Mouse (Mus musculus): Measurements from ENCODE around the gene Cldn2. TPM values are rescaled to one million over a fixed set of nuclear protein-coding genes. Genes with fewer than 3 reads are reported as not detected.
"Not testable (repeated sequence)": the region's sequence is repeated elsewhere in the genome, so short reads cannot be mapped to it uniquely, and the experiment has no call there.

Gene Cldn2
- total RNA-seq (2021) = under 1 TPM in 1 of 2 experiments, not detected in 1; 0.17 TPM
- long read RNA-seq, experiment 1 = 0 reads
- long read RNA-seq, experiment 2, partial matches to known transcripts = 1 of 1 reads
- long read RNA-seq, experiment 2, other reads (novel, unspliced or antisense) = 0 of 1 reads

DNA sequence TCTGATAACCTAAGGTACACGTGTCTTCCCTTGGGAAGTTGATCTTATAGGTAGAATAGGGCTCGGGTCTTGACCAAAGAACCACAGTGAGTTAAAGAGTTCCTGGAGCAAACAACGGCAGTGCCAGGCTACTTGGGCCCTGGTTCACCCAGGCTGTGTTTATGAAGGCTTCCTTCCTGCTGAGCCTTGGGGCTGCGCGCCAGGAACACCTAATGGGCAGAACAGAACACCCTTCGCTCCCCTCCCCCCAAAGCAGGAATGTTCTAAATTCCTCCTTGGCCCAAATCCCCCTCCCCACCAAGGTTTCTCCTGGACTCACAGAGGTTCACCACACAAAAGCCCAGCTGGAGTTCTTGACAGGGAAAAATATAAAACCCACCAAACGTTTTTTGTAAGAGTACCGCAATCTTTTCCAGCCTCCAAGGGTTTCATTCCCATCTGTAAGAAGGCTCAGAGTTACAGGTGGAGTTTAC lies at the start of gene Cldn2:
Gene Cldn2, plus strand, starts transcription at position 423 of the 473 bp plus-strand sequence.
- DNase-seq = no peak

DNA sequence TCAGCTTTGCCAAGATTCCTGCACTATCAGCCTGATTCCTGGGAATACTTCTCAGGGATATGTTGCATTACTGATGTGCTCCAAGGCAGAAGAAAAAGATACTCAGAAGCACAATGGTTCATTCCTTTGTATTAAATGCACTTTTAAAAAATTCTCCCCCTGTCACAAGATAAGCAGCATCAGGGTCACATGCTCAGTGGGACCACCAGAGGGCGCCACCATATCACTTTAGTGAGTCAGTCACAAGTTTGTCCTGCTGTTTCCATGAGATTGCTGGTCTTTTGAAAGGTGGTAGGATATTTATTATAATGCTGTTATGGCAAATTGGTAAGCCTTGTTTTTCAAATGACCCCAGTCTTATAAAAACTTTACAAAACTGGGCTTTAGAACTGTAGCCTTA lies 48.8 kb upstream of the Cldn2 start:
- DNase-seq = peak; percentile 53 to 69

DNA sequence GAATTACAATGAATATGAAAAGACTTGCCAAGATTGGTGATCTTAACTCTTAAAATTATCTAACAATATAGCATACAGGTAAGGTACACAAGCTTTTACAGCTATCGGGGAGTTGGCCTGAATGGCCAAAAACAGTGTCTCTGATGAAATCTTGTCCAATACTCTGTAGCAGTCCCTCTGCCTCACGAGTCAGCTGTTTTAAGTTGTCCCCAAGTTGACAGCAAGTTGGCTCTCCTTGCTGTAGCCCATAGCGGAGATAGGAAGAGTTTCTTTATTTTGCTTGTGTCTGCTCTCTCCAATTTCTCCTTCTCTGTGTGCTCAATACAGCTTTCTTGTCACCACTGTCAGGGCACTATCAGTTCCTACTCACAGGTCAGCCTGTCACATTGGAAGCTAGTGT lies 42.0 kb upstream of the Cldn2 start:
- not testable (repeated sequence) for DNase-seq

DNA sequence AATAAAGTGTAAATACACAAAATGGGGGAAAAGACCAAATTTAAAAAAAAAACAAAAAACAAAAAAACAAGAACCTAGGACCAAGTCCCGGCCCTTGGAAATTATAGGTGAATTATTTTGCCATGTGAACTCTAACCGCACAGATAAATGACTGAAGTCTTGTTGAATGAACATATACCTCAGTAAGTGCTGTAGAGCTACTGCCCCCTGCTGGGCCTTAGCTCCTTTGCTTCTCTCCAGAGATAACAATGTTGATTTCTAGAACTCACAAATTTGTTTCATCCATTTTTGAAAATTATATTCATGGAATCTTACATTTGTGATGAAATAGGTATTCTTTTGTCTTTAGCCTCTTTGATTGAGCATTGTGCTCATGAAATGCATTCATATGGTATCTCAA lies 38.1 kb upstream of the Cldn2 start:
- DNase-seq = peak; percentile 20 to 45

DNA sequence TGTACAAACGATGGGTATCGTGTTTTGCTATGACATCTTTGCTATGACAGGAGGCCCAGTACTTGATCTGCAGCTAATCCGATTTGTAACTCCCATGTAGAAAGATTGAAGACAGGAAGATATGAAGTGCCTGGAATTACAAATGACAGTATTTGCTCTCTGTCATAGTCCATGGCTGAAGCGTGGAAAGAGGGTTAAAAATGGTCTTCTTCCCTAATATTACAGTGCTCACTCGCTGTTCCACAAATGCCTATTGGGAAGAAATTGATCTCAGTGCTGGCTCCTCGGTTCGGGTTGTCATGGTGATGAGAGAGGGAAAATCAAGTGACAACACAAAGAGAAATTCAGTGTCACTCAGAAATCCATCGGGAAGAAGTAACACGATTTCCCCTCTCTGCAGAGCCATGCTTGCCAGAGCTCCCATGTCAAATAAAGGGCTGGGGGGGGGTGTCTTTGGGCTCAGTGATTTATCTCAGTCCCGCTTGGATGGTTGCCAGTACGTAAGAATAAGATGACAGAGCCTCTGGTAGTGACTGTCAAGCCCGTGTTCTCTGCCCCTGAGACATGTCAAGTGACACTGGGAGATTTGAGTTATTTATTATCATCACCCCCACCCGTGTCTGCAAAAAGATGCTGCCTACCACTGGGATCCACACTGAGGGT lies 30.5 kb upstream of the Cldn2 start:
- no peak for DNase-seq

DNA sequence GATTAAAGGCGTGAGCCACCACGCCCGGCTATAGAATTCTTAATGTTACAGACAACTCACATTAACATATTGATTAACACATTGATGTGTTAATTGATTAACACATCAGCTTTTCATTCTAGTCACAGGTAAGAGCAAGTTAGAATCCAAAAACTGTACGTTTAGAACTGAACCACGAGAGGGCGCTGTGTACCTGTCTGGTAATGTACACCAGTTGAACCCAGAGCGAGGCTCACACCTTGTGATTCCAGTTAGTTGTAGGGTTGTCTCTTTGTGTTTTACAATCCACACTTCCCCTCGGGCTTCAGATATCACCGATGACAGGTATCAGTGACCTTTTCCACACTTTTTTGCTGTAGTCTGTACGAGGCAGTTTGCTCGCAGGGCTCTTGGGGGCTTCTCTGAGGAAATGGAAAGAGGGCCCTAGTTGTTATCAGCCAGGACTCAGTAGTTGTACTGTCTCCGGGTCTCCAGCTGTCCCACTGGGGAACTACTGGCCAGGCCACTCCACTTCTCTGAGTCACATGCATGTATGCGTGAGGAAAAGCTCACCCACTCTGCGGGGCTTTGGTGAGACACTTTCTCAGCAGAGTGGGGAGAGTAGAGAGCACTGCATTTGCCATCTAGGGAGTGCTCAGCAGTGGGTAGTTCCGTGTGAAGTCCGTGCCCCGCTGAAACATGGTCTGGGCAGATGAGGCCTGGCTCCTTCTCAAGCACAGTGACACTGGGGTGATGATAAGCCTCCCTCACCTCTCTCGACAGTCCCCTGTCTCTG lies 26.1 kb upstream of the Cldn2 start:
- peak; percentile 59 to 61 for DNase-seq

DNA sequence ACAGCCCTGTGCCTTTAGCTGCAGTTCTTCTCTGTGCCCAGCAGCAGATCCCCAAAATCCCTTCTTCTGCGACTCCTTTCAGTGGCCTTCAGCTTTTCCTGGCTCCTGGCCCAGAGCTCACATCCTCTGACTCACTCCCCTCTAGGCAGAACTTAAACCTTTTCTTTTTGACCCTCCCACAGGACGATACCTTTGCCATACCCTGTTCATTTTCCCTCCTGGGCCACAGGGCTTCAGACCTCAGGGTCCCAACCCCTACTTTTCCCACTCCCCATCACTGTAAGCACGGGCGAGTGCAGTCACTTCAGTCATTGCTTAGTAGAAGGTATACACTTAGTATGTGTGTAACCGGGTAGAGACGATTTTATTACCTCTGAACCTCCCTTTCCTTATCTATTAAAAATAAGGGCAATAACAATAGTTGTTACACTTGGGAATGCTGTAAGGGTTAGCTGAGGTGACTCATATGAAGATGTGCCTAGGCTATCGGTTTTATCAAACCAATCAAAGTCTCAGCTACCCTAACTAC lies 25.5 kb upstream of the Cldn2 start:
- DNase-seq = peak; percentile 74 to 76

DNA sequence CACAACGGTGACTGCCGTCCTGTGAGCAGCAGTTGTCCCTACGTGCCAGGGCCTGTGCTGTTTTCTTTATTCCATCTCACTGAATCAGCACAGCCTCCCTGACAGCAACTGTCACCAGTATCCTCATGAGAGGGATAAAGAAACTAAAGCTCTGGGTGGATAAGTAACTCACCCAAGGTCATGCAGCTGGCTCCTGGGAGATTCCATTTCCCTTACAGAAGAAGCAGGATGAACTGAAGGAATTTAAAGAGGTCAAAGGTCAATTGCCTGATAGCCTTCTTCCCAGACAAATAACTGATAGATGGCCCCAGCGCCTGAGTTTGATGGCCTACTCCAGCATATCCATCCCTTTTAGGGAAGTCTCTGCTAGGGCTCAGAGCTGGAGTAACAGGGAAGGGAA lies 23.3 kb upstream of the Cldn2 start:
- no peak for DNase-seq

DNA sequence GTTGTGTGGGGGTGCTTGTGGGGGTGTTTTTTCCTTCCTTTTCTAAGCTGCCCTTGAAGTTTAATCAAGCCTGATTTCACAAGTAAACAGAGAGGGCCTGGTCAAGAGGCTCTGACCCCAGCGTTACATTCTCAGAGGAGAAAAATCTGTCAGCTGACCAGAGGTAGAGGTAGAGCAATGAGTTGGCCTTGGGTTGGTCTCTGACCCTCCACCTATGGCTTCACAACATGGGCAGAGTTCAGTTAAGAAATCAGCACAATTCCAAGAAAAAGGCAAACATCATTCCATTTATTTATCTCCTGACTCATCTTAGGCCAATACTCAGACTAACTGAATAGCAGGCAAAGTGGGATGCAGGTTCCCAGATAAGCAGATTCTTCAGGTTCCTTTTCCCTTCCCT lies 21.7 kb upstream of the Cldn2 start:
- DNase-seq = no peak

DNA sequence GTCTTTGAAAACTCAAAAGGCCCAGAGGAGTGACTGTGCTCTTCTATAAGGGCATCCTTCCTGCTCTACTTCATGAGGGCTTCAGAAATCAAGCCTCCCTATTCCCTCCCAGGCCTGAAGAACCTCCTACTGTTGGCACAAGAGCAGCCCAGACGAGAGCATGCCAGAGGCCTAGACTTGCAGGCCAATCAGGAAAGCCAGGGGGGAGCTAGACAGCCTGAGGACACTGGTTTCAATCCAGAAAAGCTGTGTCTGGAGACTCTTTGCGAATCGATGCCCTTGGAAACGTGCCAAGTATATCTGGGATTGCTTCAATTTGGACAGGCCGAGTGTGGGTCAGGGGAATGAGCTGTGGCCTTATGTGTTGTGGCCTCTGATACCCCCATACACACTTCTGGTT lies 21.2 kb upstream of the Cldn2 start:
- peak in 1 of 2 experiments; percentile 5 for DNase-seq

DNA sequence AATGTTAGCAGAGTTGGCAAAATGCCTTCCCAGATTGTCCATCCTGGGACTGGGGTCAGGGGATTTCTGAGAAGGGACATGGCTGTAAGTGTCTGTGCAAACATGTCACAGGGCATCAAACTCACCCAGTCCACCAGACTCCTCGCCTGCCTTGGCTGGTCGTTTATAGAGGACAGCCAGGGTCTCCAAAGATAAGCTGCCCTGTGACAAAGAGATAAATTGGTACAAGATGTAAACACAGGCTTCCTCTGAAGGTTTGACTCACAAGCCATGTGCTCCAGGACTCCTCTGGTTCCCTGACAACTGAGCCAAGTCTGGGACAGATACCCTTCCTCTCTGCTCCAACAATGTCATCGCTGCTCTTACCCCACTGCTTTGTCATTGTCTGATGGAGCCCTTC lies 19.6 kb upstream of the Cldn2 start:
- DNase-seq = no peak

DNA sequence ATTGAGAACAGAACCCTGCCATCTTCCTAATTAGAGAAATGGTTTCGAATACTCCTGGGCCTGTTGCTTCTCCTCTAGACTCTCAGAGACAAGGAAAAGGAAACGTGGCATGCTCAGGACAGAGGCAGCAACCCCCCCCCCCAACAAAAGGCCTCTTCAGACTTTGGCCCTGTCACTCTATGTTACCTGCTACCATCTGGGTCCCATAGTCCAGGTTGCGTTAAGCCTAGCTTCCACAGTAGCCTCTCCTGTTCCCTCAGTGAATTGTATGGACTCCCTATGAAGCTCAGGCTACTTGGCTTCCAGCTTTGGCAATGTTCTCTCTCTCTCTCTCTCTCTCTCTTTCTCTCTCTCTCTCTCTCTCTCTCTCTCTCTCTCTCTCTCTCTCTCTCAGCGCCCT lies 19.1 kb upstream of the Cldn2 start:
- no peak for DNase-seq

DNA sequence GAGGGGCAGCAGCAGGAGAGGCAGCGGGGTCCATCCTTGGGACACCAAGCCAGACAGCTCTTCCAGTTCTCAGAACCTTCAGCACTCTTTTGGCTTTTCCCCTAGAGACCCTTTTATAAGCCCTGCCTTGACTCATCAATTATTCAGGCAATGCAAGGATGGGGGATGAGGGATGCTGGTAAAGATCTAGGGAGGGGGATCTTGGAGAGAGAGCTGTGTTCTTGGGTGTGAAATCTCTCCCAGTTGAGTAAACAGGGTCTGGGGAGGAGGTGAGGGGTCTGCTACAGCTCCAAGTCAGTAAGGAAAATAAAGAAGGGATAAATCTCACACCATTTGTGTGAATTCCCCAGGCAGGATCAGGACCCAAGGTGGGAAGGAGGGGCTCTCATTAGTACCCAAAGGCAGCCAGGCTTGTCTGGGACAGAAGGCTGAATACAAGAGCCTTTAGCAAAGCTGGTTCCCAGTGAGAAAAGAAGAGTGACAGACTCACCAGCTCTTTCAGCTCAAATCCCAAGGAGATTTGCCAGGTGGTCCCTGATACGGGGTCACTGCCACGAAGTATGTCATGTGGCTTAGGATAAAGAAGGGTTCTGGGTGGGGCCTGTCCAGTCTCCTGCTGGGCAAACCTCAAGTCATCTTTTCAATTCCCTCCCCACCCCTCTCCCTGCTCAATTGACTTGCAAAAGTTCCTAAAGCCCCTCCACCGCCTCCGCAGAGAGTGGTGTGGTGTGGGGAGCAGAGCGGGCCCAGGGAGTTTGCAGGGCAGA lies 18.2 kb upstream of the Cldn2 start, which contains the start of gene Ripply1:
Gene Ripply1, minus strand, starts transcription at position 76 of the 767 bp plus-strand sequence.
- DNase-seq = no peak

DNA sequence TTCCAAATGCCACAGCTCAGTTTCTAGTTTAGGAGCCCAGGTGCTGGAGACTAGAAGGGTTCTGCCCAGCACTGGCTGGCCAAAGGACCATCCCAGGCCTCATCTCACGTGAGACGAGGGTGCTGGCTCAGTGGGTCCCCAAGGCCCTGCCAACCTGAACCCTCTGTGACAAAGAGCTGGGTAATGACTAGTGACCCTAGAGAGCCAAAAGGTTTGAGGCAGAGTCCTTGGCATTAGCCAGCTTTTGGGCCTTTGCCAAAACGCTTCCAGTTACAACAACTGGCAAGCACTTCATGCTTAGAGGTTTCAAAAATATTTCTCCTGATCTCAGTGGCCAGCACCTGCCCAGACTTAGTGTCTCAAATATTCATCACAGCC lies 17.6 kb upstream of the Cldn2 start:
- DNase-seq = peak; percentile 71 to 82

DNA sequence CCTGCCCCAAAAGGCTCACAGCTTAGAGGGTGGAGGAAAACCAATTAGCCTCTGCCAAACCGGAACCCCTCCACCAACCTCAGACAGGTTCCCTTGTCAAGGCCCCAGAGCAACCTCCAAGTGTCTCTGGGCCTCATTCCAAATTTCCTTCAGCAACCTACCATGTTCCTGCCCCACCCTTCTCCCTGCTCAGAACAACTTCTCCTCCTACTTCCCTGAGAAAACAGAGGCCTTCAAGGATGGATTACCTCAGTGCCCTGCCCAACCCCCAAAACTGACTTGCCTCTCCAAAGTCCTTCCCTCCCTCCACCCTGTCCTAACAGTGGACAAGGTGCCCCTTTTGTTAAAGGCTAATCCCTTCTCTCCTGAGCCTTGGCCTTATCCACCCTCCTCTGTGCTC lies 14.9 kb upstream of the Cldn2 start:
- DNase-seq = no peak

DNA sequence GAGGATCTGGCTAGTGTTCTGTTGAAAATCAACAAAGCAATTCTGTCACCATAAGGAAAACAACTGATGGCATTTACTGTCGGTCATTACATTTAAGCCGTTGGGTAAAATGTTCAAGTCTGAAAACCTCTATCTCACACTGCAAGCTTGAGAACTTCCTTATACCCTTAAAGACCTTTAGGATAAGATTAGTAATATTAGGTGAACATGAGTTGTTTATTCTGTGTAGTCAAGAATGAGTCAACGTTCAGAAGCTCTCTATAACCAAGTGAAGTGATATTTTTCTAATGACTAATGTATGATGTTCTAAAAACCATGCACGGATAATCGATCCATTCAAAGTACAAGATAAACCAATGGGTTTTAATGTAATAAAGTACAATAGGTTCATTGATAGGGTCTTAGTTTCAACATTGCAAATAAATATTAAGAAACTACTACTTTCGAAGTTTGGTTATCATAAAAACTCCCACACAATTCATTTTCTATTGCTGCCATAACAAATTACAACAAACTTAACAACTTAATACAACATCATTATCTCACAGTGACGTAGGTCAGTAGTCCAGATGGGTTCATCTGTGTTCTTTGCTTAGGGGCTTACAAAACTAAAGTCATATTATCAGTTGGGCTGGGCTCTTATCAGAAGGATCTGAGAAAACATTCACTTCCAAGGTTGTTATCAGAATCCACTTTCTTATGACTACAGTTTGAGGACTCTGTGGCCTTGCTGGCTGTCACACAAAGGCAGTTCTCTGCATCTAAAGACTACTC lies 6.4 kb upstream of the Cldn2 start:
- no peak for DNase-seq

DNA sequence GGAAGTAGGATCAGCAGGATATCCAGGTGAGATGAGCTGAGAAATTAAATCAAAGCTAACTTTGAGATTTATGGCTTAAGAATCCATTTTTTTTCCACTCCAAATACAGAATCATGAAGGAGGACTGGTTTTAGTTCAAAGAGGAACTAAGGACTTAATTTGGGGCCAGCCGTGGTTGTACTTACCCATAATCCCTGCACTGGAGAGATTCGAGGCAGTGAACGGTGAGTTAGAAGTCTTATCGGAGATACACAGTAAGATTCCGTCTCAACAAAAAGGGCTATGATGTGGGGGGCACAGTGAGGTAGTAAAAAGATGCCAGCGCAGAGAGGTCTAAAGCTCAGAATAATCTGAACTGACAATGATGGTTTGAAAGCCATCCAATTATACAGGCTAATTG lies 4.6 kb upstream of the Cldn2 start:
- DNase-seq = no peak

DNA sequence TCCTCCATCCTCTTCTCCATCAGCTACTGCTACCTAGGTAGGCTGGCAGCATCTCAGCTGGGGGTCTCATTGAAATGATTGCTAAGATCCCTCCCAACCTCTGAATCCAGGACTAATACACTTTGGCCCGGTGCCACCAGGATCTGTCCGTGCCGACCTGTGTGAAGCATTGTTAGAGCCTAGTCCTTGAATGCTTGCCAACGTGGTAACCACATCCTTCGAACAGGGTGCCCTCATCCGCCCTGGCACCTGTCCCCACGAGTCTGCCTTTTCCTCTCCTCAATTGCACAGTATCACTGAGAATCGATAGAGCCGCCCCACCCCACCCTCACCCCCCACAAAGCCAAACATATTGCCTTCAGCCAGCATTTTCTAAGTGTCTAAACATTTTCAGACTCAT lies 2.8 kb upstream of the Cldn2 start:
- peak; percentile 29 to 42 for DNase-seq

DNA sequence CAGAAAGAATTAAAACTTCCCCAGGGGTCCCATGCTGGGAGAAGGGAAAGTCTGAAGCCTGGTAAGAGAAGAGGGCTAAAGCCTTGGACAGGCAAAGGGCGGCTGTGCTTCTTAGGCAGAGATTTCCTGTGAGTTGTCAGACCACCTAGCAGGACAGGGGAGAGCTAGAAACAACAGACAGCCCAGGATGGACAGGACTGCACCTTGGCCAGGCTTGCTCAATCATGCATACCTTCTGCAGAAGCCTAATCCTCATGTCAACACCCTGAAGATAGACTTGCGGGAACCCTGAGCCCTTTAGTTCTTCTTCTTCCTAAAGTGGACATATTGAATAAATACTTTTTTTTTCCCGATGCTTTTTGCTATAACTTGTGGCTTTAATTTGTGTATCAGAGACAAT lies 675 bp upstream of the Cldn2 start:
- DNase-seq = no peak

DNA sequence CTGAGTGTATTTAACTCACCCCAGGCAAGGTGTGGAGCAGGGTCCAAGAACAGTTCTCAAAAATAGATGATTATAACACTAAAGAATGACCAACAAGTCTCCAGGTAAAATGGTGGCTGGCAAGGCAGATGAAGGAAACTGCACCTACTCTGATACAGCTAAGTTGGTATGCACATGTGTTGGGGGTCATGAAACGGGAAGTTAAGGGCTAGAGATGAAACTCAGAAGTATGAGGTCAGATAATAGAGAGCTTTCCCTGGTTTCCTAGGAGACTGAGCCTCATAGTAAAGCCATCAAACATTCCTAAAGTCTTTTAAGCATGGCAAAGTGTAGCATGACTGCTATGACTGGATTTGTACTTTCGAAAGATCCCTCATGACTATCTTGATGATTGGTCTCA lies 2.4 kb downstream of the Cldn2 start:
- DNase-seq = no peak

DNA sequence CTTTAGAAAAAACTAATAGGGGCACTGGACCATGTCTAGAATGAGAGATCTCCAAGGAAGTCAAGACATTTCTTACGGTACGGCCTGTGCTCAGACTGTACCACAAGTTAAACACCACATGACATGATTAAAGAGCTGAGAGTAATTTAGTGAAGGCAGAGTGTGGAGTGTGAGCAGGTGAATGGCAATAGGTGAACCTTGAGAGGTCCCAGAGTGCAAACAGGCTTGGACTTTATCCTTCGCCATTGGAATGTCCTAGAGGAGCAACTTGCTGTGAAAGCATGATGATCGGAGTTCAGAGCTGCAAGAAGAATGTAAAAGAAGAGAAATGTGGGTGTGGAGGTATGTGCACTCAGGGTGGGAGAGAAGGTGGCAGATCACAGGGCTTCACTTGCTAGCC lies 5.3 kb downstream of the Cldn2 start:
- no peak for DNase-seq

DNA sequence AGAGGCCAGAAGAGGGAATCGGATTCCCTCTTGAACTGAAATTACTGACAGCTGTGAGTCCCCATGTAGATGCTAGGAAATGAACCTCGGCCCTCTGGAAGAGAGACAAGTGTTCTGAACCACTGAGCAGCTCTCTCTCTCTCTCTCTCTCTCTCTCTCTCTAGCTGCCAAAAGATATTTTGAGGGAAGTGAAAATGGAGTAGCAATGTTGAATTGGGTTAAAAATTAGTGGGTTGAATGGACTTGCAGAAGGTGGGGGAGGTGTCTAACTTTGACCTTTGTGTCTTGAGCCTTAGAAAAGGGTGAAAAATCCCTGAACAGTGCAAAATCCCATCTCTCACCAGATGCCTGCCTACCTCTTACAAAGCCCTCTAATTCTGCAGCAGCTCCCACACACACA lies 6.8 kb downstream of the Cldn2 start:
- DNase-seq = no peak
